Mouse (Mus musculus): Measurements from ENCODE around the gene Insm1. TPM values are rescaled to one million over a fixed set of nuclear protein-coding genes. Genes with fewer than 3 reads are reported as not detected.

Insm1 gene
- polyA plus RNA-seq, 1 experiment from 2014 or later = 0.05 TPM

GRCm38 (mm10) chr2:146258736-146259469 lies 37.2 kb downstream of the Insm1 start:
- no peaks in the 10 kb centered on the region for H3K36me3 ChIP-seq
- no peaks in the 10 kb centered on the region for H3K9me3 ChIP-seq
- WGBS = 12% methylated on average over 10 of the region's 10 CpGs
- no peak overlapping the region for H3K27ac ChIP-seq
- DNase-seq (ENCODE audit: low spot score) = no peak
- H3K4me1 ChIP-seq = peaks cover 27% of the 10 kb centered on the region
- H3K27me3 ChIP-seq (ENCODE audit: insufficient read depth, poor library complexity, severe bottlenecking) = no peaks in the 10 kb centered on the region
- H3K4me3 ChIP-seq = no peak overlapping the region

- WGBS = 46% methylated on average over 18 of the region's 18 CpGs
- DNase-seq (ENCODE audit: low spot score) = no peak
- H3K4me1 ChIP-seq = peaks cover 27% of the 10 kb centered on the region
- no peaks in the 10 kb centered on the region for H3K9me3 ChIP-seq
- H3K27me3 ChIP-seq (ENCODE audit: insufficient read depth, poor library complexity, severe bottlenecking) = no peaks in the 10 kb centered on the region
- no peak overlapping the region for H3K27ac ChIP-seq
- no peak overlapping the region for H3K4me3 ChIP-seq
- H3K36me3 ChIP-seq = no peaks in the 10 kb centered on the region
Observed at GRCm38 (mm10) chr2:146259787-146260560, 38.3 kb downstream of the Insm1 start.

GRCm38 (mm10) chr2:146261146-146261545 lies 39.4 kb downstream of the Insm1 start:
- H3K27ac ChIP-seq = no peak overlapping the region
- no peak overlapping the region for H3K4me3 ChIP-seq
- 86% methylated on average over 4 of the region's 4 CpGs for WGBS
- peaks cover 27% of the 10 kb centered on the region for H3K4me1 ChIP-seq
- H3K27me3 ChIP-seq (ENCODE audit: insufficient read depth, poor library complexity, severe bottlenecking) = no peaks in the 10 kb centered on the region
- H3K9me3 ChIP-seq = no peaks in the 10 kb centered on the region
- no peak for DNase-seq (ENCODE audit: low spot score)
- H3K36me3 ChIP-seq = no peaks in the 10 kb centered on the region

GRCm38 (mm10) chr2:146262215-146262614 lies 40.5 kb downstream of the Insm1 start:
- H3K9me3 ChIP-seq = no peaks in the 10 kb centered on the region
- DNase-seq (ENCODE audit: low spot score) = no peak
- H3K4me3 ChIP-seq = no peak overlapping the region
- 34% methylated on average over 10 of the region's 10 CpGs for WGBS
- H3K36me3 ChIP-seq = no peaks in the 10 kb centered on the region
- peaks cover 24% of the 10 kb centered on the region for H3K4me1 ChIP-seq
- no peaks in the 10 kb centered on the region for H3K27me3 ChIP-seq (ENCODE audit: insufficient read depth, poor library complexity, severe bottlenecking)
- no peak overlapping the region for H3K27ac ChIP-seq

- no peak overlapping the region for H3K4me3 ChIP-seq
- DNase-seq (ENCODE audit: low spot score) = no peak
- H3K27ac ChIP-seq = no peak overlapping the region
- no peaks in the 10 kb centered on the region for H3K27me3 ChIP-seq (ENCODE audit: insufficient read depth, poor library complexity, severe bottlenecking)
- H3K4me1 ChIP-seq = peaks cover 17% of the 10 kb centered on the region; the same call in 1 of the 2 replicates
- H3K36me3 ChIP-seq = no peaks in the 10 kb centered on the region
- no peaks in the 10 kb centered on the region for H3K9me3 ChIP-seq
Observed at GRCm38 (mm10) chr2:146262966-146263365, 41.2 kb downstream of the Insm1 start.

GRCm38 (mm10) chr2:146265045-146265444 lies 43.3 kb downstream of the Insm1 start:
- Histone ChIP-seq H3K36me3 (no peaks in the 10 kb centered on the region), H3K27ac (no peak overlapping the region), H3K4me3 (no peak overlapping the region), H3K9me3 (no peaks in the 10 kb centered on the region), H3K27me3 (ENCODE audit: insufficient read depth, poor library complexity, severe bottlenecking) (no peaks in the 10 kb centered on the region), H3K4me1 (peaks cover 4% of the 10 kb centered on the region; the same call in 1 of the 2 replicates)
- 73% methylated on average over 4 of the region's 4 CpGs for WGBS
- no peak for DNase-seq (ENCODE audit: low spot score)

GRCm38 (mm10) chr2:146266539-146266938 lies 44.8 kb downstream of the Insm1 start:
- WGBS = 87% methylated on average over 3 of the region's 3 CpGs

More at GRCm38 (mm10) chr2:146266539-146266938, 44.8 kb downstream of the Insm1 start:
- Histone ChIP-seq H3K27ac (no peak overlapping the region), H3K4me1 (peaks cover 4% of the 10 kb centered on the region; the same call in 1 of the 2 replicates), H3K27me3 (ENCODE audit: insufficient read depth, poor library complexity, severe bottlenecking) (no peaks in the 10 kb centered on the region), H3K36me3 (no peaks in the 10 kb centered on the region), H3K4me3 (no peak overlapping the region), H3K9me3 (no peaks in the 10 kb centered on the region)
- DNase-seq (ENCODE audit: low spot score) = no peak

Data from heart, embryonic 10.5 days (tissue).